Mouse (Mus musculus) 3T3-L1 (cell line): ENCODE data around the gene Rnf220.

Experiments
- DNase-seq: peaks from one replicate; pipeline ENCODE4 v3.0.0-alpha.2; 2015; ENCODE audit warnings: low read depth, low spot score

The Rnf220 gene

GRCm38 (mm10) chr4:117496482-117497165 lies at the start of gene Rnf220:
Gene Rnf220, minus strand, starts transcription at chr4:117497052.
- no peak for DNase-seq

DNA sequence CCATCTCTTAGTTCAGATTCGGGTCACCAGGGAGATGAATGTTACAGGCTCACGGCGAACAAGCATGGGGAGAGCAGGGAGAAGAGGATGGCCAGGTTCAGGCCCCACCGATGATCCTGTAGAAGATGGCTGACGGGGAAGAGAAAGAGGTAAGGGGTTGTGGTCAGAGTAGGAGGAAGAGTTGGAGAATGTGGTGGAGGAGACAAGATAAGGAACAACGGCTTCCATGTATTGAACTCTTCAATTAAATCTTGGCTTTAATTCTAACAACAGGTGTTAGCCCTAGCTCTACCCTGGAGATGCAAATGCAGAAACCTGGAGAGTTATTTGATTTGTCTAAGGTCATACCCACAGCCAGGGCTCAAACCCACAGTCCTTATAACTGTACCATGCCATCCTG lies 49.8 kb upstream of the Rnf220 start:
- no peak for DNase-seq

DNA sequence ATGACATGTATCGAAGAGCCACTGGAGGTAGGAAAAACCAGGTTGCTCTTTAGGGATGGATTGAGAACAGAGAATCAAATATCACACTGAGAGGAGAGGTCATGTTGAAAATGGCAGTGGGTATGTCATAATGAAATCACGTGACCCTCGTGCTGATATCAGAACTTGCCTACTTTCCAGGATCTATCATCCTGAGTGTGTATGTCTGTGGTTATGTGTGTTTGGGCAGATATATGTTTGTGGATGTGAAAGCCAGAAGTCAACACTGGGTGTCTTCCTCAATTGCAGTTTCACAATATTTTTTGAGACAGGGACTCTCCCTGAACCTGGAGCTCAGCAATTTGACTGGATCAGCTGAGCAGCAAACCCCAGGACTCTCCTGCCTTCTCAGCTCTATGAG lies 48.6 kb upstream of the Rnf220 start:
- no peak for DNase-seq

GRCm38 (mm10) chr4:117540571-117540970 lies 43.7 kb upstream of the Rnf220 start:
- DNase-seq = no peak

GRCm38 (mm10) chr4:117539329-117539980 lies 42.6 kb upstream of the Rnf220 start:
- DNase-seq = no peak

DNA sequence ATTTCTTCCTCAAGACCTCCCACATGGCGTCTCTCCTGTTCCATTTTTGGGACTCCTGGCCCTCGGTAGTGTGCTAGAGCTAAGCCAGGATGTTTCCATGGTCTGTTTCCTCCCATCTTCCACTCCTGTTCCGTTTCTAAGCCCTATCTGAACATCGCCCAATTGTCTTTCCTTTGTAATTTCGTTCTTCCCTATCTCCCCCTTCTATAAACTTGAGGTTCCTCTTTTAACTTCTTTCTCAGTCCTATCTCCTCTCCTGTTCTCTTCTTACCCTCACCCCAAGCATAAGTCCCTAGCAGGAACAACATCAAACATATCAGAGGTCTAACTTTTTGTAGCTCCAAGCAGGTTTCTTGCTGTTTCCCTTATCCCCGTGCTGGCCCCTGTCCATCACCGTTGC lies 40.1 kb upstream of the Rnf220 start:
- no peak for DNase-seq

- DNase-seq = no peak
Observed at GRCm38 (mm10) chr4:117535496-117536200, 38.8 kb upstream of the Rnf220 start.

DNA sequence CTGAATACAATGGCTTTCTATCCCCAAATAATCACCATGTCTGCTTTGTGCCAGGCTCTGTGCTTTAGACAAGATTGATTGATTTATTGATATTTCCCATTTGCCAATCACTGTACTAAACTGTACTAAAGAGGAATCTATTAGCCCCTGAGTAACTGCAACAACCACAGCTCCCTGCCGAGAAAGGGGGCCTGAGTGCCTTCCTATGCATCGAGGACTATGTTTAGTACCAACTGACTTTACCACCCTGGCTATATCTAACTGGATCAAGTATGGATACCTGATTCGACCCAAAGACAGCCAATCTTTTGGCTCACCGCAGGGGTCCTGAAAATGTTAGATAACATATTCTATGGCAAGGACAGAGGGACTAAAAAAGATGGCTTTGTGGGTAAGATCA lies 33.0 kb upstream of the Rnf220 start:
- no peak for DNase-seq

- DNase-seq = peak; percentile 63
Observed at GRCm38 (mm10) chr4:117527952-117528351, 31.1 kb upstream of the Rnf220 start.

DNA sequence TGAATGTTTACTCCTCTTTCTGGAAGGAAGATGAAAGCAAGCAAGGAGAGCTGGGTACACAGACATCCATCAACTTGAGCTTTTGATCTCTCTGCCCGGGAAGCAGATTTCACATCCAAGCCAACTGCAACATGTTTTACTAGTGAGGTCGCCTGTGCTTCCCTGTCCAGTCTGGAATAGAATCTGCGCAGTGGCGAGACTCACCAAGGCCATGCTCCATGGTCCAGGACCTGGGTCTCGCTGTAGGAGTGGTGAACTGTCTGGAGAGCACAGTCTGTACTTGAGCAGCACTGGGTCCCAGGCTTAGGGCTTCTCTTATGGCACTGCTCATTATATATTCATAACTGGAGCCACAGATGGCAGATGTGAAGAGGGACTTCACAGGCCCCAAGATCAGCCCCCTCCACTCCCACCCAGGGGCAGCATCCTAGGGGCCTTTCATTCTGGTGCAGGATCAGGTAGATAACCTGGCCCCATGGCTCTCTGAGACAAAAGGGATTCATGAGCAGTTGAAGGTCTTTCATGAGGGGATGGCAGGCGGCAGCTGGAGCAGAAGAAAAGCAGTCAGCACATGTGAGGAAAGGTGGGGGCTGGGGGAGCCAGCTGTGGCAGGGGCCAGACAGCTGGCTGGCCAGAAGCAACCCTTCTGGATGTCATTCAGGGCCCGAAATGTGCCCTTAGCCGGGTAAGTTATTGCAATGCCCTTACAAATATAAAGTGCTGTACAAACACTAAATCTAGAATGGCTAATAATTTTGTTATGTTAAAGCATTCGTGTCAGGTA lies 30.5 kb upstream of the Rnf220 start:
- no peak for DNase-seq

- no peak for DNase-seq
Observed at GRCm38 (mm10) chr4:117525990-117526389, 29.1 kb upstream of the Rnf220 start.

- peak; percentile 4 for DNase-seq
Observed at GRCm38 (mm10) chr4:117521350-117521749, 24.5 kb upstream of the Rnf220 start.

- no peak for DNase-seq
Observed at GRCm38 (mm10) chr4:117518246-117518645, 21.4 kb upstream of the Rnf220 start.

DNA sequence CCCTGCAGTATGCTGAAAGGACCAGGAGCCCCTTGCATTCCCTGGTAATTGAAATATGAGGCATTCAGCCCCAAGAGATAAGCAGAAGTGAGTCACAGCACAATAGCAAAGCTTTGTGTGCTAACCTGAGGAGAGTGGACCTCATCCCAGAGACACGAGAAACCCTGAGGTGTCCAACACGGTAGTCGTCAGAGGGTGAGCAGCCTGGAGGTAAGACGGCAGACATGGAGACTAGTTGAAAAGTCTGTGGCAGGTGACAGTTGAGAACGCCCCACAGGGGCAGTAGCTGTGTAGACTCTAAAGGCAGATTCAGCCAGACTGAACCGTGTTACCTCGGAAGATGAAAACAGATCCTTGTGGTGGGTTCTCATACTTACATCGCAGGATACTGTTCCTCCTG lies 2.2 kb upstream of the Rnf220 start:
- DNase-seq = no peak

- no peak for DNase-seq
Observed at GRCm38 (mm10) chr4:117495869-117496401, 917 bp downstream of the Rnf220 start.

DNA sequence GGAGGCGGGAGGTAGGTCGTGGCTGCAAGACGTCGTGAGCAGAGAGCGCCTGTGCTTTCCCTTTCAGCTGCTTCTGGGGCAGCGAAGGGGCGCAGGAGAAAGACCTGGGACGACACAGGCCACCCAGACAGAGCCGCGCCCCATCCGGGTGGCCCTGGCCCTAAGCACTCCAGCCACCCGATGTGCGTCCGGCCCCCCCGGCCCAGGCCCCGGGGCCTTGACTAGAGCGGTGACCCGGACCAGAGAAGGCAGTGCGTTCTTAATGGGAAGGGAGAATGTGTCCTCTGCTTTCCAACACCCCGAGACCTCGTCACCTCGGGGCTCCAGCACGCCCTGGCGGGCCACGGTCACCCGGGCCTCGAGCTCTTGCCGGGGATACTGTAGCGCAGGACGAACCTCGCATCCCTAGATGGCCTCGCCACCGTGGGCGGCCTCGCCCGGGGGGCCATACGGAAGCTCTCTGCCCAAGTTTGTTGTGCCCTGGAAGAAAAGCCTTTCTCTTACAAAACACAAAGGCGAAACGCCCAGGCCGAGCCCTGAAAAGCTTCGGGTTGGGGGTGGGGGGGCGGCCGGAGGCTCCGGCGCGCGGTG lies 1.8 kb downstream of the Rnf220 start:
- no peak for DNase-seq

DNA sequence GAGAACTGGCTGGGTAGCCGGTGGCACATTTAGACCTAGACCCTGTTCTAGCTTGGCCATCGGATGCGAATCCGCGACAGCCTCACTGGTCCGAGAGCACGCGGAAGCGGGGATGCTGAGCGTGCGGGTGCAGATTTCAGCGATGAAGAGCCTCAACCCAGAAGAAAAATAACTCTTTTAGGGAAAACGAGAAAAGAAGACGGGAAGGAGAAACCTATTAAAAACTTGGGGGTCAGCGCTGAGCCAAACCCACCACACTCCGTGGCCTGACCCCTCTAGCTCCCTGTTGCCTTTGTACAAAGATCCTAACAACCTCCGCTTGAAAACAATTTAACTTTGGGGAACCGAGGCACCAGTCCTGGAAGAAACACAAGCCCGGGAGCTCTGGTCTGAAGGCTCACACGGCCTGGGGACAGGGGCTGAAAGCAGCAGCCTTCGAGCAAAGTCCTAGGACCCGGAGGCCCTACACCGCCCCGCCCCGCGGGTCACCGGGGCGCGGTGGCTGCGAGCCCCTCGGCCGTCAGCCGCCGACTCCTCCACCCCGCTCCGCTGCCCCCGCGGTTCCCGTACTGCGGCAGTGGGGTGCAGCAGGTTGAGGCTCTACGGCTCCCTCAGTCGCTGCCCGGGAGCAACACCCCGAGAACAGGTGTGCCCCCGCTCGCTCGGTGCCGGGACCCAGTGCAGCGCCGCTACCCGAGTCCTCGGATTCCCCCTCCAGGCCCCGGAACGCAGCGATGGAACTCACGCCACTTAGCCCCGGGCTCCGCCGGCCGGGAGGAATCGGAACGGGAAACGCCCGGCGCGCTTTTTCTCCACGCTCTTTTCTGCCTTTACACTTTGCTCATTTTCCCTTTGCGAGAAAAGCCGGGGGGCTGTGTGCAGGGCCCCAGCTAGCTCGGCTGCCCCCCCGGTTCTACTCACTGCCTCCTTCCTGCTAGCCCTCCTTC lies 2.7 kb downstream of the Rnf220 start:
- DNase-seq = no peak

DNA sequence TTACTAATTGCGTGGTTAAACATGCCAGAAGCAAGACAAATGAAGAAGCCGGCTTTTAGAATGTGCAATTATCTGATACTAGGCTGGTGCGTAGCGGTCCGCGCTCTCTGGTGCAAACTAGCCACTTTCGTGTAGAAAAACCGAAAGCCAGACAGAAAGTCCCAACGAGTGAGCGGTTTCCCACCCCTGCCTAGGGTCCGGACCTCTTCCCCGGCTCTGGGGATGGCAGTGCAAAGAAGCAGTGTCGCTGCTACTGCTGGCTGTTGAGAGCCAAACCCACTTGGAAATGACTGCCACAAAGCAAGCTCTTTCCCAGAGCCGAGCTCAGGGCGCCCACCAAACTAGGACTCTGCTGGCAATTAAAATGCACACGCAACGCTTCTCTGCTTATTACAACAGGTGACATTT lies 3.7 kb downstream of the Rnf220 start:
- DNase-seq = no peak

DNA sequence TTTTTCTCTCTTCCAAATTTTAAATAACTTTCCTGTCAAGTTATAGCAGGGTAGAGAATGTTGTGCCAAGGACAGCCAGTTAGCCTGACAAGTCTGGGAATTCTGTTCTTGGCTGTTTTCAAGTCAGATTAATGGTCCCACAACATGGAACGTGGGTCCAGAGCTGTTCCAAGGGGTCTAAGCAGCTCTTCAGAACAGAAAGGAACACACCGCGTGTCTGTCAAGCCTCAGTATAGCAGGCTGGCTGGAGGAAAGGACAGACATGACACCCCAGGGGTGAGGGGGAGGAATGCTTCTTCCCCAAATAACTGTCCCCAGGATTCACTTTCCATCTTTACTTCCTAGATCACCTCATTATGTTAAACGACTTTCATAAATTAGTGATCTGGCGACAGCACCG lies 5.0 kb downstream of the Rnf220 start:
- DNase-seq = no peak

GRCm38 (mm10) chr4:117489975-117490374 lies 6.9 kb downstream of the Rnf220 start:
- no peak for DNase-seq
